Mouse (Mus musculus) adrenal gland, postnatal 10 days (tissue): ENCODE results near the gene Hist1h4f. TPM values are rescaled to one million over a fixed set of nuclear protein-coding genes. Genes with fewer than 3 reads are reported as not detected.
"Not testable (repeated sequence)": the region's sequence is repeated elsewhere in the genome, so short reads cannot be mapped to it uniquely, and the experiment has no call there.

Source experiments
- DNase-seq: peaks from one replicate; pipeline ENCODE4 v3.0.0; 2021; ENCODE audit warnings: mixed read lengths
- total RNA-seq, 2 experiments: library from RNA; stranded (reverse); gene quantifications; 2 replicates each; pipeline ENCODE4 v1.2.3; 2021

The Hist1h4f gene
- total RNA-seq, 2 experiments from 2014 or later = 529 to 619 TPM

- DNase-seq = no peak
Measured at GRCm38 (mm10) chr13:23576351-23576881, 25.0 kb upstream of the Hist1h4f start.

DNA sequence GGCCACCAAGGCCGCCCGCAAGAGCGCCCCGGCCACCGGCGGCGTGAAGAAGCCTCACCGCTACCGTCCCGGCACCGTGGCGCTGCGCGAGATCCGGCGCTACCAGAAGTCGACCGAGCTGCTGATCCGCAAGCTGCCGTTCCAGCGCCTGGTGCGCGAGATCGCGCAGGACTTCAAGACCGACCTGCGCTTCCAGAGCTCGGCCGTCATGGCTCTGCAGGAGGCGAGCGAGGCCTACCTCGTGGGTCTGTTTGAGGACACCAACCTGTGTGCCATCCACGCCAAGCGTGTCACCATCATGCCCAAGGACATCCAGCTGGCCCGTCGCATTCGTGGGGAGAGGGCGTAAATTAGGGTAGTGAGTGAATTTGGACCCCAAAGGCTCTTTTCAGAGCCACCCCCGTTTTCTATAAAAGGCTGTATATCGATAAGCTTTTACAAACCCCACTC lies 24.4 kb upstream of the Hist1h4f start:
- DNase-seq = not testable (repeated sequence)

DNA sequence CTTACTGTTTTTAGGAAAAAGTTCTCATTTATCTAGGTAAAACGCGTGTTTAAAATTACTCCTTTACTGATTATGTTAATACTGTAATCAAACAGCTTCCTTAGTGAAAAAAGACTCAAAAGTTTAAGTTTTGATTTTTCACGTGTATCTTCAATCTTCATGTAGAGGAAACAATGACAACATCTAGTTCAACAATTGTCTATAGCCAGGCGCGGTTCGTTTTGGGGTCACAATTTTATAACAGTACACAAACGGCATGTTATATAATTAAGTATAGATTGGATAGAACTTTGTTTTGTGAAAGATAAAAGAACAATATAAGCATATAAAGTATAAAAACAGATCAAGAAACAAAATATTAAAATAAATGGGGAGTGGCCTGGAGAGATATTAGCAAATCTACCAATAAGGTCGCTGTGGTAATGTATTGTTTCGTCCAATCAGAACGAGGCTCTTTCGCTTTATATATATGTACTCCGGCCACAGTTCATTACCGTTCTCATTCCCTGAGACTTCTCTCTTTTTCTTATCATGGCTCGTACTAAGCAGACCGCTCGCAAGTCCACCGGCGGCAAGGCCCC lies 23.9 kb upstream of the Hist1h4f start, which contains the start of gene Hist1h3d:
Gene Hist1h3d, plus strand, starts transcription at position 493 of the 581 bp plus-strand sequence.
- DNase-seq = peak; percentile 56

DNA sequence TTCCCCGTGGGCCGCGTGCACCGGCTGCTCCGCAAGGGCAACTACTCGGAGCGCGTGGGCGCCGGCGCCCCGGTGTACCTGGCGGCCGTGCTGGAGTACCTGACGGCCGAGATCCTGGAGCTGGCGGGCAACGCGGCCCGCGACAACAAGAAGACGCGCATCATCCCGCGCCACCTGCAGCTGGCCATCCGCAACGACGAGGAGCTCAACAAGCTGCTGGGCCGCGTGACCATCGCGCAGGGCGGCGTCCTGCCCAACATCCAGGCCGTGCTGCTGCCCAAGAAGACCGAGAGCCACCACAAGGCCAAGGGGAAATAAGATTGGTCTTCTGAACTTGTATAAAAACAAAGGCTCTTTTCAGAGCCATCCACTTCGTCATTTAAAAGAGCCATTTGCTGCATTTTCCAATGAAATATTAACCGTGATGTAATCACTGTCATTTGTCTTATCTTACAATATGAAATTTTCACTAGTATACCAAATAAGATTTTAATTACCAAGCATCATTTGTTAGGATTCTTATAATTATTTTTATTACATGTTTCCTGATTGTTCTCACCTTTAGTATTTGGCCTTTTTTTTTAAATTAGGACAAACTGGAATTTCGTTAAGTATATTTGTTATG lies 23.2 kb upstream of the Hist1h4f start:
- DNase-seq = not testable (repeated sequence)

DNA sequence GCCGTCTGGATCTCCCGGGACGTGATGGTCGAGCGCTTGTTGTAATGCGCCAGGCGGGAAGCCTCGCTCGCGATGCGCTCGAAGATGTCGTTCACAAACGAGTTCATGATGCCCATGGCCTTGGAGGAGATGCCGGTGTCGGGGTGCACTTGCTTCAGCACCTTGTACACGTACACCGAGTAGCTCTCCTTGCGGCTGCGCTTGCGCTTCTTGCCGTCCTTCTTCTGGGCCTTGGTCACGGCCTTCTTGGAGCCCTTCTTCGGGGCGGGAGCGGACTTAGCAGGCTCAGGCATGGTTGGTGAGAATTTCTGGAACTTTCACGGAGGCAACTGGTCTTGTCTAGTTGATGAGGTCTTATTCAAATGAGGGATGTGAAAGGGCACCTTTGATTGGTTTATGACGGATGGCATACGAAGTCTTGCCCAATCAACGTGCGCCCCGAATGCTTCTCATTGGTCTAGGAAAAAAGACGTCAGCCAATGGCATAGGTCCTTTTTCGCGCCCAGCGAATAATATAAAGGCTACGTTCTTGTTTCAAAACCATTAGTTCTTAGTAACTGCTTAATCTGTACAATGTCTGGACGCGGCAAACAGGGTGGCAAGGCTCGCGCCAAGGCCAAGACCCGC lies 22.6 kb upstream of the Hist1h4f start, which contains the start of the genes Hist1h2bf and Hist1h2ad:
Gene Hist1h2bf, minus strand, starts transcription at position 299 of the 627 bp plus-strand sequence.
Gene Hist1h2ad, plus strand, starts transcription at position 484 of the 627 bp plus-strand sequence.
- peak; percentile 88 for DNase-seq

GRCm38 (mm10) chr13:23573034-23573897 lies 21.8 kb upstream of the Hist1h4f start:
- not testable (repeated sequence) for DNase-seq

- DNase-seq = no peak
Measured at GRCm38 (mm10) chr13:23572218-23573033, 21.0 kb upstream of the Hist1h4f start.

- not testable (repeated sequence) for DNase-seq
Measured at GRCm38 (mm10) chr13:23571504-23572217, 20.2 kb upstream of the Hist1h4f start.

- peak; percentile 69 for DNase-seq
Measured at GRCm38 (mm10) chr13:23571022-23571503, 19.6 kb upstream of the Hist1h4f start, which contains the start of the genes Hist1h2ae and Hist1h2bg. TSS of gene Hist1h2ae (minus strand) at chr13:23571220. TSS of gene Hist1h2bg (plus strand) at chr13:23571396.

- not testable (repeated sequence) for DNase-seq
Measured at GRCm38 (mm10) chr13:23570261-23571021, 19.0 kb upstream of the Hist1h4f start.

DNA sequence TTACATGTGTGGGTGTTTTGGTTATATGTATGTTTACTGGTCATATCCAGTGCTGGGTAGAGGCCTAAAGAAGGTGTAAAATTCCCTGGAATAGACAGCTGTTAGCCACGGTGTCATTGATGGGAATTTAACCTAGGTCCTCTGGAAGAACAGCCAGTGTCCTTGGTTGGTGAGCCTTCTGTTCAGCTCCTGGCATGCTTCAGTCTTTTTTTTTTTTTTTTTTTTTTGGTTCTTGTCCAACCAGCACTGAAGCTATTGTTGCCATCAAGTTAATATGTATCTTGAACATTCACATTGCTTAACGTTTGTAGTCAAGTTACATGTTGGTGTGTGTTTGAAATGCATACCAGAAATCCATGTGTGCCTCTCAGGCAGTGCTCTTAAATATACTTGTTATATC lies 13.0 kb upstream of the Hist1h4f start:
- no peak for DNase-seq

DNA sequence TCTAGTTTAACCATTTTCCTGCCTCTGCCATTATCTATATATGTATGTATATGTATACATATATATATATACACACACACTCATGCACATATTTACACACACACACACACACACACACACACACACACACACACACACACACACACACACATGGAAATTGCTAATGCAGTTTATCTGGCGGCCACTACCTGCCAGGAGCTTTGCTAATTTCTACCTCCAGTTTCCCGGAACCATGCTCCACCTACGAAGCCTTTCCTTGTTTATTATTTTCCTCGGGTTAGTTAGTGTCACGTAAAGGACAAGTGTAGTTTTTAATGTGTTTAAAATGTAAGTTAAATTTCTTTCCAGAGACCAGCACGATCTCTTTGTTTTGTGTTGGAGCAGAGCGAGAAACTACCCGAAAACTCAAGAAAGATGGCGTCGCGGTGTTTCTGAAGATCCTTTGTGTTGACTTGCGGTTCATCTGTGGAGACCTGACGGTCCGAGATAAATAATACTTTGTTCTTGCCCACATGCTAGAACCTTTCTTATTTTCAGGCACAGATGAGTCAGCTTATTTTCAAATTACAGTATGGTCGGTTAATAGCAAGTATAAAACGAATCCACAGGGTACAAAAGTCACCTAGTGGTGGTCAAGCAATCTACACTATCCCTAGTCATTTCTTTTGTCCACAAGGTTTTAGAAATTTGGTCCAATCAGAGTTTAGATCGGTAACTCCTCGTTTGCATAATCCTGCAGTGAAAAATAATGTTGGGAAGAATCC lies 11.4 kb upstream of the Hist1h4f start:
- peak; percentile 42 for DNase-seq

- DNase-seq = peak; percentile 94
Measured at GRCm38 (mm10) chr13:23561883-23562659, 10.6 kb upstream of the Hist1h4f start, which contains the start of gene Hist1h3e. TSS of gene Hist1h3e (minus strand) at chr13:23562369.

DNA sequence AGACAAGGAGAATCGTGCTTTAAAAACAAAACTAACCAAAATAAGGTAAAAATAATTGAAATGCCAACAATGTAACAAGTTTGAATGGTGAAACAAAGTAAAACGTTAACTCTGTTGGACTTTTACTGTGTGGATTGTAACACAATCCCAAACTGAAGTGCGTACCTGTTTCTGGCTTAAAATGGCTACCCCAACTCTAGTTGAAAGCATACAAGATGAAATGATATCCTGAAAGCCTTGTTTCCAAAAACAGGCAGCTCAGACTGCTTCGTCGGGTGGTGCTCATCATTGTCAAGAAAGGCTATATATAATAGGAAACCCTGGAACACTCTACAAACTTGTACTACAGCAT lies 10.1 kb upstream of the Hist1h4f start:
- DNase-seq = not testable (repeated sequence)

GRCm38 (mm10) chr13:23560699-23561098 lies 9.3 kb upstream of the Hist1h4f start:
- DNase-seq = not testable (repeated sequence)

- no peak for DNase-seq
Measured at GRCm38 (mm10) chr13:23556906-23557305, 5.5 kb upstream of the Hist1h4f start.

DNA sequence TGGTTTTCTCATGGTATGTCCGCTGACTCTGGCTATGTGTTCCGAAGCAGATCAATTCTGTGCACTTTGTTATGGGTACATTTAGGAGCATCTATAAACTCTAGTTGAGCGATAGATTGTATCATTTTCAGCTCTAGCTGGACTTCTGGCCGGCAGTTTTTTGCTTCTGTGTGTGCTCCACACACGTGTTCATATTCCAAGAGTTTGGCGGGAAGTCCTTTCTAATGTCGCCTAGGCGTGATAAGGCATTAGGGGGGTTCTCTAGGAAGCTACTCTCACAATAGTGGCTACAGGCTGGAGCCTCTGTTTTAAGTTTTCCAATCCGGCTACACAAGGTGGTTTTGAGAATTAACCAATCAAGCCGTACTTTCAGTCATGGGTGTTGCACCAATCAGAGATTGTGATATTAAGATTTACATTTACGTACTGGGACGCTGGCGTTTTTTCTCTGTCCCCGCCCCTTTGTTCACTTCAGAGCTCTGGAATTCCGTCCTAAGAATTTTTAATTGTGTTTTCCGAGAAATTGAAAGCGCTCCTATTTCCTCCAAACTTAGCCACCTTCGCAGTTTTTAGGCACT lies 4.5 kb upstream of the Hist1h4f start:
- DNase-seq = peak; percentile 75
